Mouse (Mus musculus) T-helper 1 cell (primary cell): ENCODE measurements around the gene Desi1.

Experiments used
- in situ Hi-C: fragments of 300-600 bp; cut with MboI, MseI; formaldehyde crosslinking; loops from one replicate; pipeline ENCODE4 v1.15.1; 2025; ENCODE audit warnings: high pct_unique_total_duplicates

Gene Desi1

GRCm38 (mm10) chr15:82033762-82034161 lies at the start of gene Desi1:
Gene Desi1 (minus strand): TSS chr15:82033862.
- in situ Hi-C loops = no loop called here

GRCm38 (mm10) chr15:82081161-82081560 lies 47.5 kb upstream of the Desi1 start:
- in situ Hi-C loops = no loop called here

GRCm38 (mm10) chr15:82079883-82080282 lies 46.2 kb upstream of the Desi1 start:
- in situ Hi-C loops = no loop called here

GRCm38 (mm10) chr15:82073490-82073889 lies 39.8 kb upstream of the Desi1 start:
- in situ Hi-C loops = no loop called here

GRCm38 (mm10) chr15:82071816-82072469 lies 38.3 kb upstream of the Desi1 start:
- in situ Hi-C loops = no loop called here

- in situ Hi-C loops = loop anchor here (10.0 kb wide), 1 partner anchor 165 kb away; no protein-coding TSS in a partner anchor
These were observed 36.2 kb upstream of the Desi1 start, which contains the start of gene Mei1 for GRCm38 (mm10) chr15:82069898-82070297. Gene Mei1 (plus strand): TSS chr15:82069996.

- in situ Hi-C loops = loop anchor here (10.0 kb wide), 1 partner anchor 169 kb away; no protein-coding TSS in a partner anchor
These were observed 31.8 kb upstream of the Desi1 start for GRCm38 (mm10) chr15:82065511-82065910.

GRCm38 (mm10) chr15:82063909-82064308 lies 30.2 kb upstream of the Desi1 start:
- in situ Hi-C loops = loop anchor here (10.0 kb wide), 1 partner anchor 171 kb away; no protein-coding TSS in a partner anchor

GRCm38 (mm10) chr15:82058719-82059201 lies 25.1 kb upstream of the Desi1 start, which contains the start of gene 4930407I10Rik:
Gene 4930407I10Rik (plus strand): TSS chr15:82059151.
- in situ Hi-C loops = no loop called here

GRCm38 (mm10) chr15:82052544-82052943 lies 18.9 kb upstream of the Desi1 start:
- in situ Hi-C loops = no loop called here

- in situ Hi-C loops = no loop called here
These were observed 13.6 kb upstream of the Desi1 start, which contains the start of gene Snu13 for GRCm38 (mm10) chr15:82047080-82047883. Gene Snu13 (minus strand): TSS chr15:82047598.

- in situ Hi-C loops = no loop called here
These were observed 12.7 kb upstream of the Desi1 start for GRCm38 (mm10) chr15:82046246-82046891.

- in situ Hi-C loops = no loop called here
These were observed 10.6 kb upstream of the Desi1 start for GRCm38 (mm10) chr15:82044166-82044784.

GRCm38 (mm10) chr15:82040650-82041049 lies 7.0 kb upstream of the Desi1 start:
- in situ Hi-C loops = no loop called here

GRCm38 (mm10) chr15:82035904-82036689 lies 2.4 kb upstream of the Desi1 start:
- in situ Hi-C loops = no loop called here

- in situ Hi-C loops = no loop called here
These were observed 1.3 kb downstream of the Desi1 start for GRCm38 (mm10) chr15:82032386-82032785.

- in situ Hi-C loops = loop anchor here (5.0 kb wide), 1 partner anchor 65 kb away; the partner anchor contains the start of gene Pmm1
These were observed 5.9 kb downstream of the Desi1 start for GRCm38 (mm10) chr15:82027726-82028125.

GRCm38 (mm10) chr15:82027276-82027675 lies 6.4 kb downstream of the Desi1 start:
- in situ Hi-C loops = loop anchor here (5.0 kb wide), 1 partner anchor 65 kb away; the partner anchor contains the start of gene Pmm1

- in situ Hi-C loops = no loop called here
These were observed 9.6 kb downstream of the Desi1 start for GRCm38 (mm10) chr15:82023965-82024635.
